Mouse (Mus musculus) CH12.LX (cell line): Measurements from ENCODE around the gene Lyg1. TPM values are rescaled to one million over a fixed set of nuclear protein-coding genes. Genes with fewer than 3 reads are reported as not detected.

Source experiments
- DNase-seq: peaks from one replicate; pipeline ENCODE4 v3.0.0-alpha.2; 2013; ENCODE audit errors: extremely low read depth
- H3K27ac ChIP-seq: 2 replicates; pipeline ENCODE4 v1.5.1; 2012; ENCODE audit warnings: low read depth, mild to moderate bottlenecking, control low read depth, moderate library complexity; ENCODE audit not compliant: insufficient read depth
- H3K27me3 ChIP-seq: replicated peaks from 2 replicates; pipeline ENCODE3; 2012; ENCODE audit warnings: inconsistent platforms
- H3K36me3 ChIP-seq, 2 experiments: replicated peaks in 1 of 2; 2 replicates each; pipeline versions ENCODE3 to v1.6.1; 2012; ENCODE audit warnings: inconsistent platforms in 1 of 2, low read length in 1 of 2, mild to moderate bottlenecking in 1 of 2, mixed read lengths in 1 of 2, moderate library complexity in 1 of 2; ENCODE audit not compliant: control insufficient read depth in 1 of 2, insufficient read depth in 1 of 2
- H3K4me1 ChIP-seq, 2 experiments: 2 replicates each; pipeline ENCODE4 v1.6.1; 2012; ENCODE audit warnings: inconsistent platforms in 1 of 2, moderate library complexity in 1 of 2; ENCODE audit not compliant: insufficient read depth in 2 of 2, control insufficient read depth in 1 of 2
- H3K4me2 ChIP-seq: 2 replicates; pipeline ENCODE4 v1.6.1; 2012; ENCODE audit warnings: low read depth, mild to moderate bottlenecking, control low read depth; ENCODE audit not compliant: poor library complexity, insufficient read depth, severe bottlenecking
- H3K4me3 ChIP-seq, 3 experiments: fragments of 150-350 bp in 1 of 3; sonication (generic) in 1 of 3; replicated peaks in 1 of 3; 2 replicates each; pipeline versions ENCODE3 to v1.5.1; 2011 to 2012; ENCODE audit warnings: low read depth in 2 of 3, low read length in 2 of 3, mild to moderate bottlenecking in 2 of 3, moderate library complexity in 2 of 3, control low read depth in 1 of 3, improper control_type of control experiment in 1 of 3, inconsistent platforms in 1 of 3, mixed read lengths in 1 of 3; ENCODE audit not compliant: poor library complexity in 1 of 3
- H3K79me2 ChIP-seq: replicated peaks from 2 replicates; pipeline ENCODE4 v1.6.1; 2012; ENCODE audit warnings: mild to moderate bottlenecking, moderate library complexity; ENCODE audit not compliant: control insufficient read depth, poor library complexity, insufficient read depth, severe bottlenecking; ENCODE audit errors: extremely low read depth
- H3K9ac ChIP-seq: 2 replicates; pipeline ENCODE4 v1.6.1; 2012; ENCODE audit warnings: low read depth, mild to moderate bottlenecking, control low read depth, moderate library complexity; ENCODE audit not compliant: insufficient read depth
- H3K9me3 ChIP-seq: replicated peaks from 2 replicates; pipeline ENCODE3; 2012; ENCODE audit warnings: low read length, inconsistent platforms, mixed read lengths
- BHLHE40 ChIP-seq: IDR thresholded peaks from 2 replicates; pipeline ENCODE4 v1.6.1; 2011; ENCODE audit warnings: mild to moderate bottlenecking, low read depth, low read length, improper control_type of control experiment
- E2F4 ChIP-seq: IDR thresholded peaks from 2 replicates; pipeline ENCODE4 v1.6.1; 2011; ENCODE audit warnings: low read depth, low read length, improper control_type of control experiment; ENCODE audit not compliant: insufficient replicate concordance
- ELF1 ChIP-seq: IDR thresholded peaks from 2 replicates; pipeline ENCODE4 v1.6.1; 2014; ENCODE audit warnings: low read depth, mild to moderate bottlenecking, inconsistent platforms, low read length, improper control_type of control experiment
- ETS1 ChIP-seq: conservative IDR thresholded peaks from 2 replicates; pipeline ENCODE4 v1.6.1; 2012; ENCODE audit warnings: low read depth, mild to moderate bottlenecking, inconsistent platforms, low read length, improper control_type of control experiment, moderate library complexity
- GABPA ChIP-seq: IDR thresholded peaks from 2 replicates; pipeline ENCODE4 v1.6.1; 2012; ENCODE audit warnings: low read depth, low read length, improper control_type of control experiment, inconsistent platforms; ENCODE audit not compliant: insufficient replicate concordance
- HCFC1 ChIP-seq: IDR thresholded peaks from 2 replicates; pipeline ENCODE4 v1.6.1; 2012; ENCODE audit warnings: low read depth, mild to moderate bottlenecking, inconsistent platforms, low read length, improper control_type of control experiment
- IRF4 ChIP-seq: IDR thresholded peaks from 2 replicates; pipeline ENCODE4 v1.6.1; 2014; ENCODE audit warnings: low read depth, mild to moderate bottlenecking, inconsistent platforms, low read length, improper control_type of control experiment
- JUN ChIP-seq: IDR thresholded peaks from 2 replicates; pipeline ENCODE4 v1.6.1; 2011; ENCODE audit warnings: low read depth, mild to moderate bottlenecking, low read length, improper control_type of control experiment, moderate library complexity; ENCODE audit not compliant: insufficient read depth
- JUND ChIP-seq: conservative IDR thresholded peaks from 2 replicates; pipeline ENCODE4 v1.6.1; 2011; ENCODE audit warnings: low read depth, low read length, improper control_type of control experiment
- KAT2A ChIP-seq: IDR thresholded peaks from 2 replicates; pipeline ENCODE4 v1.6.1; 2012; ENCODE audit warnings: low read length, improper control_type of control experiment, inconsistent platforms; ENCODE audit not compliant: insufficient replicate concordance
- MAFK ChIP-seq: IDR thresholded peaks from 2 replicates; pipeline ENCODE4 v1.6.1; 2011; ENCODE audit warnings: low read length, improper control_type of control experiment; ENCODE audit not compliant: insufficient replicate concordance
- MAX ChIP-seq: IDR thresholded peaks from 2 replicates; pipeline ENCODE4 v1.6.1; 2011; ENCODE audit warnings: low read length, improper control_type of control experiment
- MEF2A ChIP-seq: IDR thresholded peaks from 2 replicates; pipeline ENCODE4 v1.6.1; 2014; ENCODE audit warnings: low read depth, mild to moderate bottlenecking, inconsistent platforms, low read length, improper control_type of control experiment, borderline replicate concordance
- MXI1 ChIP-seq: IDR thresholded peaks from 2 replicates; pipeline ENCODE4 v1.6.1; 2011; ENCODE audit warnings: mild to moderate bottlenecking, low read depth, low read length, improper control_type of control experiment
- PAX5 ChIP-seq: IDR thresholded peaks from 2 replicates; pipeline ENCODE4 v1.6.1; 2012; ENCODE audit warnings: low read length, inconsistent platforms, mixed read lengths
- POLR2A ChIP-seq: IDR thresholded peaks from 2 replicates; pipeline ENCODE4 v1.6.1; 2011; ENCODE audit warnings: low read depth, mild to moderate bottlenecking, improper control_type of control experiment, low read length
- RAD21 ChIP-seq: IDR thresholded peaks from 2 replicates; pipeline ENCODE4 v1.6.1; 2011; ENCODE audit warnings: low read depth, mild to moderate bottlenecking, low read length, improper control_type of control experiment, moderate library complexity
- RCOR1 ChIP-seq: conservative IDR thresholded peaks from 2 replicates; pipeline ENCODE4 v1.6.1; 2012; ENCODE audit warnings: low read depth, mild to moderate bottlenecking, inconsistent platforms, low read length, improper control_type of control experiment
- SIN3A ChIP-seq: IDR thresholded peaks from 2 replicates; pipeline ENCODE4 v1.6.1; 2012; ENCODE audit warnings: low read length, improper control_type of control experiment, inconsistent platforms
- SMC3 ChIP-seq: IDR thresholded peaks from 2 replicates; pipeline ENCODE4 v1.6.1; 2011; ENCODE audit warnings: low read depth, low read length, improper control_type of control experiment
- TBP ChIP-seq: conservative IDR thresholded peaks from 2 replicates; pipeline ENCODE4 v1.6.1; 2011; ENCODE audit warnings: low read depth, low read length, improper control_type of control experiment
- UBTF ChIP-seq: IDR thresholded peaks from 2 replicates; pipeline ENCODE4 v1.6.1; 2012; ENCODE audit warnings: low read depth, mild to moderate bottlenecking, inconsistent platforms, low read length, improper control_type of control experiment, moderate library complexity
- USF2 ChIP-seq: conservative IDR thresholded peaks from 2 replicates; pipeline ENCODE4 v1.6.1; 2011; ENCODE audit warnings: low read depth, low read length, improper control_type of control experiment
- ZC3H11A ChIP-seq: IDR thresholded peaks from 2 replicates; pipeline ENCODE4 v1.6.1; 2012; ENCODE audit warnings: low read depth, mild to moderate bottlenecking, inconsistent platforms, low read length, improper control_type of control experiment
- ZMIZ1 ChIP-seq: IDR thresholded peaks from 2 replicates; pipeline ENCODE4 v1.6.1; 2012; ENCODE audit warnings: low read depth, mild to moderate bottlenecking, inconsistent platforms, low read length, improper control_type of control experiment
- ZNF384 ChIP-seq: IDR thresholded peaks from 2 replicates; pipeline ENCODE4 v1.6.1; 2012; ENCODE audit warnings: low read depth, low read length, improper control_type of control experiment, inconsistent platforms
- dilution Hi-C: fragments of 300-500 bp; cut with MboI; formaldehyde crosslinking; loops from 2 replicates; pipeline ENCODE4 v1.14.3; 2020; ENCODE audit warnings: low sequenced_read_pairs; ENCODE audit not compliant: extremely low pct_unique_long_range_greater_than_20kb, extremely low pct_ligation_motif_present
- in situ Hi-C: fragments of 300-500 bp; cut with MboI; formaldehyde crosslinking; loops from 3 replicates; pipeline ENCODE4 v1.14.3; 2019; ENCODE audit warnings: low sequenced_read_pairs, low pct_ligation_motif_present, low pct_unique_long_range_greater_than_20kb, mixed read lengths
- polyA plus RNA-seq: library from polyadenylated mRNA; unstranded; fragments of >175 nt; gene quantifications from 2 replicates; pipeline ENCODE4 v1.2.1, GENCODE M21; 2012; ENCODE audit warnings: low read depth; ENCODE audit not compliant: insufficient read length
- total RNA-seq, 2 experiments: library from RNA; depleted of rRNA; stranded (reverse); fragments of 300-350 nt in 1 of 2; fragments of >200 nt in 1 of 2; gene quantifications; 2 replicates each; pipeline ENCODE4 v1.2.3; 2012 to 2014

Gene Lyg1
- total and polyA plus RNA-seq, 3 experiments, result not detected

DNA sequence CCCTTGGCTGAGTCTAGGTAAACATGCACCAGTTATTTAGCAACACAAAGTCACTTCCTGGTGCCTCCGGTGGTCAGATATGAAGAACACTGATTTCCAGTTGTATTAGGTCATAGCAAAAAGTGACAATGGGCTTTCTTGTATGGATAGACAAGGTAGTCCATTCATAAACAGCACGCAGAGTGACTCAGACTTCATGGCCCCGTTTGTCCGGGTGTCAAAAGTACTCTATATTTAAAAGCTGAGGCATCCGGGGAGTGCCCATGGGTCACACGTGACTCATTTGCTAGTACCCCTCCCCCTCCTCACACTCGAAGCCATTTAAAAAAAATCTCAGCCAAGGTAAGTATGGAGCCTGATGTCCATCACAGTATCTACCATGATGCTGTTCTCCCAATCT lies 2.8 kb downstream of the Lyg1 start:
- Histone ChIP-seq H3K4me1 (peaks cover 5 to 14% of the 10 kb centered on the region in 2 experiments; a peak in 3 of 4 replicates), H3K79me2 (no peaks in the 10 kb centered on the region), H3K4me2 (no peak overlapping the region), H3K36me3 (no peaks in the 10 kb centered on the region), H3K27ac (no peak overlapping the region), H3K4me3 (no peak overlapping the region), H3K27me3 (peaks cover 3% of the 10 kb centered on the region), H3K9ac (no peak overlapping the region), H3K9me3 (peaks cover 2% of the 10 kb centered on the region)
- dilution Hi-C loops, result no loop called here
- no peak for DNase-seq
- in situ Hi-C loops, result no loop called here
- TF ChIP-seq MXI1 (no peak), RAD21 (no peak), BHLHE40 (peak; percentile 39; the same call in 1 of the 2 replicates)

DNA sequence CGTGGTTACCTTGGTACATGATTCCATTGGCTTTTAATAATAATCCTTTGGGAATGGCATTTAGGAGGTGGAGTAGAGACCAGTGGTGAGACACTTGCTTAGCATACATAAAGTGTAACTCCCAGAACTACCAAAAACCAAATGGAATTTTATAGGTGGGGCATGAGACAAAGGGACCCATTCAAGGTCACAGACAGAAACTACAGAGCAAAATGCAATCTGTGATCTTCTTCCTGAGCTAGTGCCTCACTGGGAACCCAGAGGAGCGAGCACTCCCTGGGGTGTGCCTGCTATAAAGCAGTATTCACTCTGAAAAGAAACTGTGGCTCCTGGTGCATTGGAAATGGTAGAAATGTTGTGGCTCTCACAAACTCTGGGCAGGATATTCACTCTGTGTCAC lies 8.7 kb downstream of the Lyg1 start:
- H3K4me2 ChIP-seq, result no peak overlapping the region
- dilution Hi-C loops, result no loop called here

DNA sequence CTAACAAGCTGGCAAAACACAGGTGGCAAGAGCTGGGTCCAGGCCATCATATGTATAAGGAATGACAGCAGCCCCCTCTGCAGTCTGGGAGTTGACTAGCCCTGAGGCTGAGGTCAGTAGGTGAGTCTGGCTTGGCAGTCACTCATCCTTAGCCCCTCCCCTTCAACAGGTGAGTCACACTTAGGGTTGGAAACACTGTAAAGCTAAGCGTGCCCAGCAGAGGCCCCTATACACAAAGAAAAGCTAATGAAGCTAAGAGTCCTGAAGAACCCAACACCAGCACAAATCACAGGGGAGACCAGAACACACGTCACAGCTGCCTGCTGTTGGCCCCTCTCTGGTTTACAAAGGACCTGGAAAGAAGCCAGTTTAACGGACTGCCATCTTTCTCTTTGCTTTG lies 25.8 kb downstream of the Lyg1 start:
- H3K9me3 ChIP-seq, result no peaks in the 10 kb centered on the region
- H3K4me1 ChIP-seq, result no peaks in the 10 kb centered on the region; a peak in 1 of 4 replicates
- no peak overlapping the region for H3K27ac ChIP-seq
- dilution Hi-C loops, result no loop called here
- H3K27me3 ChIP-seq, result no peaks in the 10 kb centered on the region
- H3K9ac ChIP-seq, result no peak overlapping the region
- in situ Hi-C loops, result no loop called here
- no peak overlapping the region for H3K4me3 ChIP-seq
- no peaks in the 10 kb centered on the region for H3K36me3 ChIP-seq
- no peaks in the 10 kb centered on the region for H3K79me2 ChIP-seq
- H3K4me2 ChIP-seq, result no peak overlapping the region
- peak; percentile 62 for DNase-seq
- TF ChIP-seq MXI1 (no peak), HCFC1 (no peak), E2F4 (no peak), USF2 (no peak), JUND (no peak), IRF4 (no peak), ZC3H11A (no peak), ELF1 (no peak), MAX (no peak), GABPA (no peak), ZNF384 (no peak), JUN (no peak), MAFK (no peak), RCOR1 (no peak), SIN3A (no peak), BHLHE40 (peak; percentile 46; the same call in 1 of the 2 replicates), KAT2A (no peak), MEF2A (no peak), TBP (no peak), POLR2A (no peak), RAD21 (peak; percentile 69), PAX5 (no peak), UBTF (no peak), SMC3 (peak; percentile 38), ZMIZ1 (no peak), ETS1 (no peak)

More for the DNA sequence above, 8.7 kb downstream of the Lyg1 start:
- in situ Hi-C loops, result no loop called here
- peaks cover 2% of the 10 kb centered on the region for H3K27me3 ChIP-seq
- H3K9ac ChIP-seq, result no peak overlapping the region
- no peaks in the 10 kb centered on the region for H3K9me3 ChIP-seq
- H3K36me3 ChIP-seq, result no peaks in the 10 kb centered on the region
- peaks cover 5 to 14% of the 10 kb centered on the region in 2 experiments; a peak in 3 of 4 replicates for H3K4me1 ChIP-seq
- H3K27ac ChIP-seq, result no peak overlapping the region
- H3K4me3 ChIP-seq, result no peak overlapping the region
- TF ChIP-seq USF2, result no peak
- no peaks in the 10 kb centered on the region for H3K79me2 ChIP-seq
- DNase-seq, result no peak
